Mouse (Mus musculus): ENCODE measurements at regions not wholly inside any gene's neighbourhood (a gene's known extent, or its start where the extent isn't known, plus 50 kb on each side); places are given as distances from the start of the nearest gene placed in this dataset.
A peak's percentile ranks its signal among the peaks of the same experiment; 100 is the strongest.

DNA sequence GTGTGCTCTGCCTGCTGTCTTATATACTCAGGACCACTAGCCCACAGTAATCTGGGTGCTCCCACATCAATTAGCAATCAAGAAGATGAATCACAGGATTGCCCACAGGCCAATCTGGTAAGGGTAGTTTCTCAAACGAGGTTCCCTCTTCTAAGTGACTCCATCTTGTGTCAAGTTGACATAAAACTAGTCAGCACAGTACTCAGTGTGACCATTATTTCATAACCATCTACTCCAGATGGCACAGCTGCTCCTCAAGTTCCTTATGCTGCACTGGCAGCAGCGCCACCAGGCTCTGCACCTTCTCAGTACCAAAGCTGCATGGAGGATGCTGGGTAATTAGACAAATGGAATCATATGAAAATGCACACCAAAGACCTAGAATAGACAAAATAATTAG, 175.6 kb upstream of the B3galt2 start:
- DNase-seq (ENCODE audit: low spot score in 2 of 2), result no peak

GRCm38 (mm10) chr1:143466092-143466491, 174.4 kb upstream of the B3galt2 start:
- DNase-seq (ENCODE audit: low spot score in 2 of 2), result no peak

DNA sequence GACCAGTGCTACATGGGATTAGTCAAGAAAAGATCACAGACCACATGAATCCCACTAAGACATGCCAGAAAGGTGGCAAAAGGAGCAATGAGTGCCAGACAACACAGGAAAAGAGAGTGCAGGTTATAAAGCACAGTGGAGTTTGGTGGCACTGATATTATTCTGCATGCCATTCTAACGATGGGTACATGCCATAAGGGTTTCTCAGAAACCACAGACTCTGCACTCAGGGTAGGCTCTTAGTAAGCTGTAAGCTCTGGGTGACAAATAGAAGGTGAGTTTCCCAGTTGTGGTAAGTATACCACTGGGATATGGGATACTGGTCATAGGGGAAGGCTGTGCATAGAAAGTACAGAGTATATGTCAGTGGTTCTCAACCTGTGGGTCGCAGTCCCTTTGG, 165.1 kb upstream of the B3galt2 start:
- DNase-seq (ENCODE audit: low spot score in 2 of 2), result no peak

- no peak for DNase-seq (ENCODE audit: low spot score in 2 of 2)
Observed at GRCm38 (mm10) chr1:143483345-143483744, 157.1 kb upstream of the B3galt2 start.

DNA sequence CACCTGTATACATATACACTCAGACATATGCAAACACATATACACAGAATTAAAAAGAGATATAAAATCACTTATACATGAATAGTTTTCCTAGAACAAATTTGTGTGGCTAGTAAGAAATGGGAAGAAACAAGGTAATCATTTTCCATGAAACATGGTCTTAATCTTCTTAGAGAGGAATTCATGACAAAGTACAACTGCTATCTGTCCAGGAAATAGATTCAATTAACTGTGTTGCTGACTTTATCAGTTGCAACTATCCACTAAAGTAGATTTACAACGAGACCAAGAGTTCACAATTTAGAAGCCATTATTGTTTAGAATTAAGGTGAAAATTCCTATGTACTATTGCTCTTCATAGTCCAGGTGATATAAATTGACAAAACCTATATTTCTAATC, 155.5 kb upstream of the B3galt2 start:
- no peak for DNase-seq (ENCODE audit: low spot score in 2 of 2)

DNA sequence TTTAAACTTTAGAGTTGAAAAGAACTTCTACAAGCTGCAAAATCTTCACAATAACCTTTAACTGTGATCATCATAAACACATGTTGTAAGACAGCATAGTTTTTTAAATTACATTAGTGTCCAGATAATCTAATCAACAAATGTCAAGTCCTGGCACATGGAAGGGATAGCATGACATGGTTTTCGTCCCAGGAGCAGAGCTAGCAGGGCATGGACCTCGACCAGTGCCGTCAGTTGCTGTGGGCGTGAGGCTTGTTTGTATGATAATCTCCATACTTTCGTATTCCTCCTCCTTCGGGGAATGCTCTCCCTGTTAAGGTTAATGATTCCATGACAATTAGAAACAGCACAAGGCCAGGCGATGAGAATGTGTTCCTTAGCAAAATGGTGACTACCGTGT, 143.4 kb upstream of the B3galt2 start:
- DNase-seq (ENCODE audit: low spot score in 2 of 2), result no peak

DNA sequence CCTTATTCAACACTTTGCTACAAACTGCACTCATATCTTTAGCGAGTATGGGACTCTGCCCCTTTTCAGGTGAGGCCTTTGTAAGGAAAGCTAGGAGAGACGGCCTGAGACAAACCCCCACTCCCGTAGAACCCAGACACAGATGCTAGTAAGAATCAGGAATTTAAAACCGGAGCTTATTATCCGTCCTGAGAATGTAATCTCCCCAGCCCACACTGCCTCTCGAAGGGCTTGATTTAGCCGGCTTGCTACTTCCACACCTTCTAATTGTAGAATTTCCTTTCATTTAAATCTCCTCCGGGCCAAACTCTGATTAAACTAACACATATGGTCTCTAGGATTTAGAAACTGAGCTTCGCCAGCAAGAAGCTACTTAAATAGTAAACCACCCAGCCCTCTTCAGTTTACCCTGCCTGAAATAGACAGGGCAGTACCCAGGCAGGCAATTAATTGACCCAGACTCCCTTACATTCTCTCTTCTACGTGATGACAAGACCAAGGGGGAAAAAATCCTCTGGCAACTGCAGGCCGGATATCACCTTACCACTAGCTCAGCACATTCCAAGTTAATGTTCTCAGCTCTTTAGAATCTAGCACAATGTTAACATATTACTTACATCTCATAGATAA, 136.9 kb upstream of the B3galt2 start:
- DNase-seq (ENCODE audit: low spot score in 2 of 2), result no peak

DNA sequence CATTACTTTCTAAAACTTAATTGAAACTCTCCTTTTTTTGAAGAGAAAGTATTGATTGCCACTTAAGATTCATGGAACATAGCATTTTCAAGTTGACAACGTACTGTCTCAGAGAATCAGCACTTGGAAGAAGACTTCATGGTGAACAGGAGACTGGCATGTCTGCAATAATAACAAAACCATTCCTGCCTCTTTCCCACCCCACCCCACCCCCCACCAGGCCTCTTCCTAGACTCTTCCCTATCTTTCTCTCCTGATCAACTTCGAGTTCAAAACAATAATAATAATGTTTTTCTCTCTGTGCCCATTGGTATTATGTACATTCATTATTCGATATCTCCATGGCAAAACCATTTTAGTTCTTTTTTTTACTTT, 136.4 kb upstream of the B3galt2 start:
- no peak for DNase-seq (ENCODE audit: low spot score in 2 of 2)

DNA sequence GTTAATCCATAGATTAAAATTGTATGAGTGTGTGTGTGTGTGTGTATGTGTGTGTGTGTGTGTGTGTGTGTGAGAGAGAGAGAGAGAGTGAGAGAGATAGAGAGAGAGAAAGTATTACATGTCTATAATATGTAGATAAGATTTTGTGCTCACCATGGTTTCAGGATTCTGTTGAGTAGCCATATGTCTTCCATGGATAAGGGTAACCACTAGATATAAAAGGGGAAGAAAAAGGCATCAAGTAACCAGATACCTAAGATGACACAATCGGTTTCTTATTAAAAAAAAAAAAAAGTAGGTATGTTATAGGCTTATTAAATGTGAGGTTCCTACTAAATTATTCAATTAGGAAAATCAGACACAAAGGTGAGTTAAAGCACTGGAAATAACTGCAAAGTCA, 135.1 kb upstream of the B3galt2 start:
- DNase-seq (ENCODE audit: low spot score in 2 of 2), result no peak

DNA sequence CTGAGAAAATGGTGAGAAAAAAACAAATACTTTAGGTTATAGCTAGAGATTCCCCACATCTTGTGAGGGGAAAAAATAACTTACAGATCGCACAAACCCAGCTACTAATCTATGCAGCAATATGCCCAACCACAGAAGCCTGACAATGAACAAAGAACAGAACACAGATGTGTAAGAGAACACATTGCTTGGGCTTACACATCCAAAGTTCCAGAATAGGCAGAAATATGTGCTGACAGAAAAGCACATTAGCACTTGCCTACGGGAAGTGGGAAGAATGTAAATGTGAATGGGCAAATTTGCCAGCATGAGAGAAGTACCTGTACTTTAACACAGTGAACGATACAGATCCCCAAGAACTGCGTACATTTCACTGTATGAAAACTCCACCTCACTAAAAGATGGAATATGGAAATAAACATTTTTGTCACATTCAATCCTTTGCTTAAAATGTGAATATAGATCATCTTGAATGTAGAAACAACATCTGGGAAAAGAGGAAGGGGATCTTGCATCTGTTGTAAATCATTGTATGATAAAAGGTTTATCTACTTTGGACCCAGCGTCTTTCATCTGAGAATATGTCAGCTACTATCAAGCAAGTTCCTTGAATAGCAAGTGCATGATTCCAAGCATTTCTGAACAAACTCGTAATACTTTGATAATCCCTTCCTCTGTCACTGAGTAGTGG, 116.5 kb upstream of the B3galt2 start:
- no peak for DNase-seq (ENCODE audit: low spot score in 2 of 2)

DNA sequence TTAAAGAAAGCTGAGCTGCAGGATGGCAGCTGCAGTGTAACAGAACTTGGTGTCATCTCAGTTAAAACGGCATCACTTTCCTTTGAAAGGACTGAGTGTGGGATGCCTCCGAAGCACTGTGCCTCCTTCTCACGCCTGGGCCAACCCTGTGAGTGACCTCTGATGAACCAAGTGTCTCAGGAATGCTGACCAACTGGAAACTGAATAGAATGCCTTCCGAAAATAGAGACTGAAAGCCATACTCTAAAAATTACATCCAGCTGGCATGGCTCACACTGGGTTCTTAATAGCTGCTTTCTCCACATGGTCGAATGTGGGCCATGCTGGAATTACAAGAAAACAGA, 116.0 kb upstream of the B3galt2 start:
- DNase-seq (ENCODE audit: low spot score in 2 of 2), result peak in 1 of 2 experiments; percentile 13

DNA sequence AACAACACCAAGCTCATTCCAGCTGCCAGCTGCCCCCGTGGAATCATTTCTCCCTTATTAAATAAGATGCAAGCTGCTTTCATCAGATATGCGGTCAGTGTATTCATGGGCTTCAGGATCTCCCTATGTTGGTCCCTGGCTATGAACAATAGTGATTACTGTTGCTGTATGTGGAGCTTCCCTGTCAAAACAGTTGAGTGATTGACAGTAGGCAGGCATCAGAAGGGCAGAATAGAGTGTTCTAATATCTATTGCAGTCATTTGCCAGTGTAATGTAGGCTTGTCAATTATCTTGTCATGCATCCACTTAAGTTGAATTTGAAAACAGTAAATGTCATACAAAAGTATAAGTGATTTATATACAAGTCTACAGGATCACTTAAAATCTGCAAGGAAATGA, 100.2 kb upstream of the B3galt2 start:
- DNase-seq (ENCODE audit: low spot score in 2 of 2), result no peak

DNA sequence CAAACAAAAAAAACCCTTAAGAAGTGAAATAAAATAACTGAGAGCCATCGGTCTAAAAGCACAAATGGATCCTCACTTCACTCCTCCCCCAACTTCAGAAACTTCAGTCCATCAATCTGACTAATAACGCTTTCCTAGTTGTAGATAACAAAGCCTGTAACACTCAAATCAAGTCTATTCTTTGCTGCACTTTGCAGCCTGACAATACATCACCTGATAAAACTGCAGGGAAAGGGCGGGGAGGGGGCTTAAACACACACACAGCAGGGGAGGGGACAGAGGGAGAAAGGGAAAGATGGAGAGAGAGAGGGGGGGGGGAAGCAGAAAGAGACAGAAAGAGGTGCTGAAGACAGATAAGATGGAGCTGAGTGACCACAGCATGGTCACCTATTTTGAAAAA, 99.8 kb upstream of the B3galt2 start:
- no peak for DNase-seq (ENCODE audit: low spot score in 2 of 2)

Measured in gastrocnemius, postnatal 4 days (tissue).